Mouse (Mus musculus) spleen, postnatal 4 days (tissue): ENCODE measurements at regions not wholly inside any gene's neighbourhood (a gene's known extent, or its start where the extent isn't known, plus 50 kb on each side); places are given as distances from the start of the nearest gene placed in this dataset.
A peak's percentile ranks its signal among the peaks of the same experiment; 100 is the strongest.

ENCODE experiments used
- DNase-seq, 2 experiments: peaks; one replicate each; pipeline ENCODE4 v3.0.0; 2022; ENCODE audit warnings: low spot score in 2 of 2

DNA sequence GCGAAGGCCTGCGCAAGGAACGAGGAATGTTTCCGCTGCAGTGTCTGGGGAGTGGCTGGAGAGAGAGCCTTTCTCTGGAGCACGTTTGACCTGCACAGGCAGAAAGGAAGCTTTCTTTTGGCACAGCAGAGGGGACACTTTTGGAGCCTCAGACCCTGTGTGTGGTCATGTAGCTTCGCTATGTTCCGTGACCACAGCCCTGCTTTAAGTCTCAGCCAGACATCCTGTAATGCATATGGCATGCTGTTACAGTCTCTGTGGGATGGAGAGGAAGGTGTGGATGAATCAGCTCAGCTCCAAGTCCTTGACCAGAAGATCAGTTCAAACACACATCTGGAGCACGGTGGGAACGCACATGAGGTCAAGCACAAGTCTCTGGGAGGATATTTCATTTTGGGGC, 107.3 kb upstream of the Tnp1 start:
- no peak for DNase-seq

DNA sequence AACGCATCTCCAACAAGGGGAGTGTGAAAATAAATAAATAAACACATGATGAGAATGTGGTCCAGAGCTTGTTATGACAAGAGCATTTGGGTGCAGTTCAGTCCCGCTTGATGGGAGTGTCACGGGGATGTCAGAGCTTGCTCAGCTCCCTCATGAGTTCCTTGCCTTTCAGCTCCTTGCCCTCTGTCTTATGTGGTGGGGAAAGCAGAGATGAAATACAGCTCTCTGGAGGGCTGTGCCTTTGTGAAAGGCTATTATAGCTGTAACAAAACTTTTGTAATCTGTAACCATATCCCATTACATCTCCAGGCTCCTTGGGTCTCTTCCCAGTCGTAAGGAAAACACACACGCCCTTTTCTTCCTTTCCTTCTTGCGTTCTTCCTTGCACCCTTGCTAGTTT, 103.0 kb upstream of the Tnp1 start:
- DNase-seq, result no peak

DNA sequence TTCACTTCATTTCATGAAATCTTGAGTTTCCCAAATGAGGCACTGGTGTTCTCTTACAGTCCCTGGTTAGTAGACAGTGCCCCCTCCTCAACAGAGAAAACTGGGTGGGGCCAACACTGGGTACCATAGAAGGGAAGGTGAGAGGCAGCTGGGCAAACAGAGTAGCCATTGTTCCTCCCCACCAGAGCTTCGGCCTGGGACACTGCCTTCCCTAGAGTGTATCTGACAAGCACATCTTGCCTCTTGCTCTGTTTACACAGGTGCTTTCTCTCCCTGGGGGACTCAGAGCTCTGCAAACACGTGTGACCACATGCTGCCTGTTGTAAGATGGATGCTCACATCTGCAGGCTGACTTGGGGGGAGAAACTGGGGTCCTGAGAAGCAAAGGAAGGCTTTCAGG, 100.8 kb upstream of the Tnp1 start:
- no peak for DNase-seq

DNA sequence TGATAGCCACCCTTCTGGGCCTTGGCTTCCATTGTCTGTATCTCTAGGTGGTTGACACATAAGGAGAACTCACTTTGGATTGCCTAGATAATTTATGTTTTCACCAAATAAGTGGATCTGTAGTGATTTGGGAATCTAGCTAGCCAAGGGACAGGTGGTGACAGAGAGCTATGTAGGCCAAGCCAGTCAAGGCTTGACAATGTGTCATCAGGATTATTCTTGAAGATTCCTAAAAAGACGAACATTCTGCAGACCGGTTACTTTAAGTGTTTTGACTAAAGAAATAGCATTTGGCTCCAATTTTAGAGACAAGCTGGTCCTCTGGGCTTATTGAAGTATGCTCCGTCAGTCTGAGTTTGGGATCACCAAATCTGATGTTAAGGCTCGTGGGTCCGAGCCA, 100.1 kb upstream of the Tnp1 start:
- DNase-seq, result no peak

DNA sequence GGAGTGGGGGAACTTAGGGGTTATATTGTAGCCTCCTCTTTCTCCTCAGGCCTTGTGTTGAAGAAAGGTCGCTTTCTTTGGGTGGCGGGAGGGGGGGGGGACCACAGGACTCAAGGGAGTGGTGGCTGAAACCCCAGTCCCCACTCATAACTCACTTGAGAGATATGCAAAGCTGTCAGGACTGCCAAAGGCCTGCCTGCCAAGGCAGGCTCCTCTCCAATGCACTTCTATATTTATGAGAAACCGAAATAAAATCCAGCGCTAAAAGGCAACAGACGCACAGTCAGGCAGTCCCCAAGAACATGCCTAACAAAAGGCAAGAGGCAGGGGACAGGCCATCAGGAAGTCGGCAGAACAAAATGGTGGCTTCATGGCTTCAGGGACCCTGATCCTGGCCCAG, 97.4 kb upstream of the Tnp1 start:
- no peak for DNase-seq

DNA sequence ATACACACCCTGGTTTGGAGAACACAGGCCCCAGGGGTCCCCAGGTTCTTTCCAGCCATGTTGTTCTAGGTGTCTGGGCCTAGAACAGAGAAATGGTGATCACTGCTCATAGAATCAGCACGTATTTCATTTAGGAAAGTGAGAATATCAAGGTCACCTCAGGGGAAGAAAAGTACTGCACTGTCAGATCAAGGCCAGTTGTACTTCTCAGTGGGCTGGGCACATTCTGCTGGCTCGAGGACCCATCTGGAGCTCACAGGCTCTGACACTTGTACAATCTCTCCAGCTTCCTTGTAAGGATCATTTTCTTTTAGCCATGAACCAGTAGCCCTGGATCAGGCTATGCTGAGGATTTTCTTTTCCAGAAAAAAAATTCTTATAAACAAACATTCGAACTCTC, 97.0 kb upstream of the Tnp1 start:
- DNase-seq, result no peak

DNA sequence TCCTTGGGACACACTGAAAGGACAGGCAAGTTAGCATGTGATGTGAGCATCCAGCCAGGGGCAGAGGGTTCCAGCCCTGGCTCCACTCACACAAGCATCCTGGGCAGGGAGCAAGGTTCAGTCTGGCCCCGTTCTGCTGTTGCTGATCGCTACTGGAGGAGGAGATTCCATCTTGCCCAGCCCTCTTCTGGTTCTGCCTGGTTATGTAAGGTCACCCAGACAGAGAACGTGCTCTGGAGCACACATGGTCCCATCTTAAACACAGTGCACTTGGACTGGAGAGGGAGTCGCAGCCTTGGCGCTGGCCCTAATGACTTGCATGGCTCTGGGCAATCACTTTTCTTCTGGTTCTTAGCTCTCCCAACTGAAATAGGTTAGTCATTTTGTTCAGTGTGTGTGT, 96.2 kb upstream of the Tnp1 start:
- DNase-seq, result no peak

DNA sequence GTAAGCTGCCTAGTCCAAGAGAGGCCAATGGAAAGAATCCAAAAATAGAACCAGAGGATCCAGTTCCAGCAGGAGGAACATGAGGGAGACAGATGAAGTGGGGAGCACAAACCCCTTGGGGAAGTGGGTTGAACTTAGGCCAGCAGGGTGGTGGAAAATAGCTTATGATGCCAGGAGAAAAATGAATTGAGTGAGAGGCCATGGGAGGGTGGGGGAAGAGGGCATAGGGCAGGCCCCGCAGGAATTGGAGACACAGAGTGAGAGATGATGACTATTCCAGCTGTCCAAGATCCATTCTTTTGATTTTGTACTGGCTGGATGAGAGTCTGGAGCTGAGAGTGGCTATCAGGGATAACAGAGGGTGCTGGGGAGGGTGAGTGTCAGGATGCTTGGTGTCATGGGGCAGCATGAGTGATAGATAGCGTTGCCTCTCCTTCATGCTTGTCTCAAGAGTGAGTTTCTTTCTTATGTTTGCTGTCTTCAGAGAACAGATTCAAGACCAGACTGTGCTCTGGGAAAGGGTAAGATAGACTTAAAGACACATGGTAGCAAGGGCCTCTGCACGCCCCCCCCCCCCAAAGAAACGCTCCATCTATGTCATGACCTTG, 90.3 kb upstream of the Tnp1 start:
- DNase-seq, result no peak

DNA sequence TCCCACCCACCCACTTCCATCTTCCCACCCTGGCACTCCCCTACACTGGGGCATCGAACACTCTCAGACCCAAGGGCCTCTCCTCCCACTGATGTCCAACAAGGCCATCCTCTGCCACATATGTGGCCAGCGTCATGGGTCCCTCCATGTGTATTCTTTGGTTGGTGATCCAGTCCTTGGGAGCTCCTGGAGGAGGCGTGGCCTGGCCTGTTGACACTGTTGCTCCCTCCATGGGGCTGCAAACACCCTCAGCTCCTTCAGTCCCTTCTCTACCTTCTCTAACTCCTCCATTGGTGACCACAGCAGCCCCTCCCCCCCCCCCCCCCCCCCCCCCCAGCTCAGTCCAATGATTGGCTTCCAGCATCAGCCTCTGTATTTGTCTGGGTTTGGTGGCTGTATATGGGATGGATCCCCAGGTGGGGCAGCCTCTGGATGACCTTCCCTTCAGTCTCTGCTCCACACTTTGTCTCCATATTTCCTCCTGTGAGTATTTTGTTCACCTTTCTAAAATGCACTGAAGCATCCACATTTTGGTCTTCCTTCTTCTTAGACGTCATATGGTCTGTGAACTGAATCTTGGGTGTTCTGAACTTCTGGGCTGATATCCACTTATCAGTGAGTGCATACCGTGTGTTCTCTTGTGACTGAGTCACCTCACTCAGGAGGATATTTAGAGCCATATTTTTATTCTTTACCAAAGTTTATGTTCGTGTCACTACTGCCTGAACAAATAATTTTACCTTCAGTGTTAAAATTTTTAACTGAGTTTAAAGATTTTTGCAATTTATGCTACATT, 82.1 kb upstream of the Tnp1 start:
- DNase-seq, result no peak

DNA sequence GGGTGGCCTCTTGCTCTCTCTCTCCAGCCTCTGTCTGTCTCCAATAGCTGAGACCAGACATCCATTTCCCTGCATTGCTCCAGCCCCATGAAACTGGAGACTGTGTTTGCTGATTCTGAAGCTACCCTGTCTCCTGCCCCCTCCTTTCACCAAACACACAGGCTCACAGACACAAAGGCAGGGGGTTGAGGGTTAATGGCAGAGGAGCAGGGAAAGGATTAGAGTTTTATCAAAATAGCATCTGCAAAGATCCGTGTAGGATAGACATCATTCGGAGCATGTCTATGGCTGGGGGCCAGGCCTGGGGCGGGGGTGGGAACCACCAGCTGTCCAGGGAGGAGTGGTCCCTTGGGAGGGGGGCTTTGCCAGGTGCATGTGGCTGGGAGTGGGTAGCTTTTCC, 73.9 kb upstream of the Tnp1 start:
- DNase-seq, result no peak

DNA sequence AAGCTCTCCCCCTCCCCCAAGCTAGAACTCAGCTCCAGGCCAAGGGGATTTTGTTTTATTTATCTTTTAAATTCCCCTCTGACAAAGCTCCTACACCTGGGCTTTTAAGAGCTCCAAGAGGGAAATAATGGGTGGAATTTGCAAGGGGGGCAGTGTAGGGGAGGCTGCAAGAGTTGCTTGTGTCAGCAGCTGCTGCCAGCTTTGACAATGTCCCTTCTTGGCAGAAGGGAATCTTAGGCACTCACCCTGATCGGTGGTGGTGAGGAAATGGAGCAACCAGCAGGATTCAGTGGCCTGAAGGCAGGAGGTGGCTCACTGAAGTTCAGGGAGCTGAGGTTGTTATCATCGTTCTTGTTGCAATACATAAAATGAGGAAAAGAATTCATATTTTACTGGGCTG, 72.8 kb upstream of the Tnp1 start:
- no peak for DNase-seq

DNA sequence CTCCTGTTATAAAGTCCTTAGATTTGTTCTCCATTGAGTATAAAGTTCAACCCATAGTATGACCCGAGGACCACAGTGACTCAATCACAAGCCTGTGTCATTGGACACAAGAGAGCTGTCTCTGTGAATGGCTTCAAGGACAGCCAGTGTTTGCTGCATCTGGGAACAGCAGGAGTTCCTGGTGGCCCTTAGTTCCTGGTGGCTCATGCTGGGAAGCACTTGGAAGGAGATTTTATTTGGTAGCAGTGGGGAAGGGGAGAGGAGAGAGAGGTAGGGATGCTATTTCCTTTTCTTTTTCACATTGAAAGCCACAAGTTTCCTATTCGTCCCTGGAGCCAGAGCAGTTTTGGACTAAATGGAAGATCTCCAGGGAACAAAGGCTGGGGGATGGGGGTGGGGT, 69.2 kb upstream of the Tnp1 start:
- DNase-seq, result no peak

DNA sequence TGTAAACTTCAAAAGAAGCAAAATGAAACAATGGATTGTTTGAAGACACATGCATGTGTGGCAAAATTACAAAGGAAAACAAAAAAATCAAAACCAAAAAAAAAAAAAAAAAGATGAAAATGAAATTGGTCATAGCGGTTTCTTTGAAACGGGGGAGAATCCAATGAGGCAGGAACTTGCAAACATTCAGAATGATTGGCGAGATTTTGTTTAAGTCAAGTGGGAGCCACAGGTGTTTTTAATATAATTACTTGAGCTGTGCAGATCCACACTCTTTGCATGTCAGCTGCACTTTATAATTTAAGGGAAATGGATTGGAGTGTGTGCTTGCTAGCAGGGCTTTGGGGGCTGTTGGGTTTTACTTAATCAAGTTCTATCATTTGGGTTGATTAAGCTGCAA, 67.7 kb upstream of the Tnp1 start:
- no peak for DNase-seq

DNA sequence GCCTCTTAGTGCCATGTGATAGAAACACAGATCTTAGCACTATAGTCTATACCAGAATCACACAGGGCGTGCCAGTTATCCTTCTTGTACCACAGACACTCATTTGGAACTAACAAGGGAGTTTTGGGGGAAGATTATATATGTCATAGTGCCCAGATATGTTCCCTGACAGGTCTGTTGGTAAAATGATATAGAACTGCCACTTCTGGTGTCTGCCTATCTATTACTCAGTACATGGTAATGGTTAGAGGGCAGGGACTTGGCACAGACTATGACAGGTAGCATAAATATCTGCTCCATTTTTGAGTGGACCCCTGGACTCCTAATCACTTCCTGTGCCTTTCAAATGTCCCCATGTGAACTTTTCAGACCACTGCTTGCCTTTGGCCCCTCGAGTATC, 63.8 kb upstream of the Tnp1 start:
- DNase-seq, result no peak

DNA sequence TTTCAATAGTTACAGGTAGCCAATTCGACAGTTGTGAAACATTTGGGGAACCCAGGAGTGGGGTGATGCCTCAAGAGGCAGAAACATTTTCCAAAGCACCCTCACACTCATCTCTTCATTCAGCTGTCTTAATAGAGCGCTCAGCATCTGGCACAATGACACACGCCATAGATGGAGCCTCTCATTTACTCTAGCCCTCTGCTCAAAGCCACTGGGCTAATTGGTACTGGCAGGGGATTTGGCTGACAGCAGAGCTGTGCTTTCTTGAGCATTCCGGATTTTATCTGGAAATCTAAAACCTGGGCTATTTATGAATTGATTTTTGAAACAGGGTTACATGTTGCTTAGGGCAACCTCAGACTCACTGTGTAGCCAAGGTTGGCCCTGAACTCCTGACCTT, 61.4 kb upstream of the Tnp1 start:
- no peak for DNase-seq

DNA sequence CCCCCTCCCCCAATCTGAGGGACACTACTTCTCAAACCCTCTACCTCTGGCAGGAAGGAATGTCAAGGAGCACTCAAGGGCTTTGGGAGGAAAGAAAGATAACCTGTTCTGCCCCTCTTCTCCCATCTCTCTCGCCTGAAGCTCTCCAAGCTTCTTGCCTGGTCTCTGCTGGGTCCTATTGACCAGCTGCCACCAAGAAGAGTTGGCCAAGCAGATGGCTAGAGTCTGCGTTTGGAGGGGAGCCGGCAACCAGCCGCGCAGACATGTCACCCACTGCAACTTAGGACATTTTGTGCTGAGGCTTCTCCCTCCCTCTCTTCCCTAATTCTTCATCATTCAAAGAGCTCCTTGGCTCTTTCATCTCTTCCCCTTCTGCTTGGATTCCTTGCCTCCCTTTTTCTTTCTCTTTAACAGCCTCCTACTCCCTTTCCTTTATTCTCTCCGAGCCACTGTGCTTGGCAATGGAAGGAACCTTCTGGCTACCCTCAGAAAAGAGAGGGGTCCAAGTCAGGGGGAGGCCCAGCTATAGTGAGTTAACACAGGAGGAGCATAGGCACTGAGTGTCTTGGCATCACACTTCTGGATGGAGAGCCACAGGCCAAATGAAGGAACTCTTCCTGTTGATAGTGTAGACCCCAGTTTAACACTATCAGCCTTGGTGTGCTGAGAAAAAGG, 60.1 kb upstream of the Tnp1 start:
- DNase-seq, result no peak

DNA sequence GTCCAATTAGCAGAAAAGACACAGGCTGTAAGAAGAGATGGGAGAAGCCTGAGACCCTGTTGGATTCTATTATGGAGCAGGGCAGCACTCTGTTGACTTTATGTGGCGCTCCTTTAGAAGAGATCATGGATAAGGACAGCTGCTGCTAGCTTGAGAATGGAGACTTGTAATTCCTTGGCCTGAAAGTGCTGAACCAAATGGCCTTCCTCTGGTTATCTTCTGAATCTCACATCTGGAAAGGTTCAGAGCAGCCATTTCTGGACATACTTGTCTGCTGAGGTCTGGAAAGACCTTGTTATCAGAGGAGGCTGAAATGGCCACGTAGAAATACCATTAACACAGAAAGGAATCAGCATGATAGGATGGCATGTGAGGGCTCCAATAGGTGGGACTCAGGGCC, 59.5 kb upstream of the Tnp1 start:
- DNase-seq, result no peak

DNA sequence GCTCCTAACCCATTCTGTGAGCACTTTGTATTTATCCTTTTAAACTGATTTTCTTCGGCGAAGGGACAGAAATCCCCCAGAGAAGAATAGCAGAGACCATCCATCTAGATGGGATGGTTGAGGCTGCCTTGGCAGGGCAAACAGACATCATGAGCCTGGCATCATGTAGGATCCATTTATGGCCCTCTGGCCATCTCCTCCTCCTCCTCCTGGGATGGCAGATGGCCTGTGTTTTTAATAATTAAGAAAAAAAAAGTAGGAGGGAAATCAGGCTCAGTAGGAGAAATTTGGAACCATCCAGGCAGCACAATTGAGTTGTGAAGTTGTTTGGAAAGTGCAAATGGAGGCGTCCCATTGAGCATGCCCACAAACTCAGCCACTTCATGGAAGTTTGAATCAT, 58.8 kb upstream of the Tnp1 start:
- no peak for DNase-seq

DNA sequence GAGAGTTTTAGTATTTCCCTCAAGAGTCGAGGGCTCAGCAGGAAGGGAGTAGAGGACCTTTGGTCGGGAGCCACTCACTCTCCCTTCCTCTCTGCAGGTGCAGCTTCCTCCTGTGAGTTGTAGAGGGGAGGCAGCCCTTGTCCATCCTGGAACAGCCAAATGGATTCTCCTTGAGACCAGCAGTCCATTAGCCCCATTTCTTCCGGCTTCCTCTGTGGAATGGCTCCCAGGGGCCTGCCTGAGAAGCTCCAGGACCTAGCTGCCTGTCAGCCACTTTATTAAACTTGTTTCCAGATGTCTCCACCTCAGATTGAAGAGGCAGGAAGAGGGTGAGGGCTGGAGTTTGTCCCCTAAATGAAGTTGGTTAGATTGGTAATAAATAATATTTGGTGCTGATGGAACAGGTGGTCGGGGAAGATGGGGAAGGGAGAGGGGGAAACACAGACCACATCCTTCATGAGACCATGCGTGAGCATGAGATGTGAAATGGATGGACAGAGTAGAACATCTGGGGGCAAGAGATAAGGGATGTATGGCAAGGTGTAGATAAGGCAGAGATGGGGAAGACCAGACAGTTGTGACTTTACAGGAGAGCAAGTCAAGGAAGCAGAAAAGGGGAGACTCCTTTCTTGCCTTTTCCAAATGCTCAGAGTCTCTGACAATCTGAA, 56.7 kb upstream of the Tnp1 start:
- peak in 1 of 2 experiments; percentile 23 for DNase-seq

DNA sequence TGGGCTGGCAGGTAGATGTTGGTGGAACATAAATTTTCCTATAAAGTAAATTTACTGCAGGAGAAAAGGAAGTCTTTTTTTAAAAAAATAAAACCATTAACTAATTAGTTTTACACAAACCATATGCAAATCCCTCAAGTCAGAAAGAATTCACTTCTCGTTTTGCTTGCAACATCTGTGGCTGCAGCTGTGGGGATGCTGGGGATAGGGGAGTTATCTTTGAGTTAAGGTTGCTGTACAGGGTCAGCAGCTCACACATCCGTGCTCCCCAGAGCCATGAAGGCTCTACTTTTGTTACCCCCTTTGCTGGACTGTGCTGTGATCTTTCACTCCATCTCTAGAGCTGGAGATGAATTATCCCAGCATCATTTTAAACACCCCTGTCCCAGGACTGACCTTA, 54.4 kb upstream of the Tnp1 start:
- no peak for DNase-seq
